Mouse (Mus musculus): ENCODE data around the gene Ptprm. TPM values are rescaled to one million over a fixed set of nuclear protein-coding genes. Genes with fewer than 3 reads are reported as not detected.
A peak's percentile ranks its signal among the peaks of the same experiment; 100 is the strongest.

The Ptprm gene
- polyA plus RNA-seq, 2 experiments = 15.8 to 21.8 TPM

- Histone ChIP-seq H3K9ac (ENCODE audit: low read depth, low read length, severe bottlenecking) (no peak overlapping the region), H3K9me3 (ENCODE audit: control insufficient read depth, low read length) (no peaks in the 10 kb centered on the region), H3K4me3 (replicated peaks; ENCODE audit: low read length) (no peak overlapping the region), H3K27me3 (ENCODE audit: control insufficient read depth, insufficient read depth, low read length) (no peaks in the 10 kb centered on the region), H3K4me2 (replicated peaks; ENCODE audit: low read depth, low read length, severe bottlenecking) (no peak overlapping the region), H3K4me1 (ENCODE audit: control insufficient read depth, insufficient read depth, low read length) (no peaks in the 10 kb centered on the region), H3K36me3 (ENCODE audit: control insufficient read depth, insufficient read depth, low read length) (no peaks in the 10 kb centered on the region), H3K27ac (replicated peaks; ENCODE audit: low read depth, low read length) (no peak overlapping the region)
- no peak for TF ChIP-seq POLR2A (IDR thresholded peaks at IDR 0.05; ENCODE audit: borderline replicate concordance, extremely low read depth, insufficient read depth, insufficient read length)
- no peak for DNase-seq (ENCODE audit: low spot score)
- no peak for ATAC-seq (ENCODE audit: low FRiP score, low read depth)
- 95% methylated on average over 6 of the region's 6 CpGs for WGBS
These were observed 7.9 kb upstream of the Ptprm start for GRCm38 (mm10) chr17:67362131-67362530.

- no peak overlapping the region for H3K4me2 ChIP-seq (replicated peaks; ENCODE audit: low read depth, low read length, severe bottlenecking)
- no peaks in the 10 kb centered on the region for H3K27me3 ChIP-seq (ENCODE audit: control insufficient read depth, insufficient read depth, low read length)
- no peak overlapping the region for H3K27ac ChIP-seq (replicated peaks; ENCODE audit: low read depth, low read length)
- WGBS = 5% methylated on average over 3 of the region's 3 CpGs
- DNase-seq (ENCODE audit: low spot score) = no peak
- no peaks in the 10 kb centered on the region for H3K9me3 ChIP-seq (ENCODE audit: control insufficient read depth, low read length)
- no peak for TF ChIP-seq POLR2A (IDR thresholded peaks at IDR 0.05; ENCODE audit: borderline replicate concordance, extremely low read depth, insufficient read depth, insufficient read length)
- H3K4me3 ChIP-seq (replicated peaks; ENCODE audit: low read length) = no peak overlapping the region
- no peaks in the 10 kb centered on the region for H3K4me1 ChIP-seq (ENCODE audit: control insufficient read depth, insufficient read depth, low read length)
- ATAC-seq (ENCODE audit: low FRiP score, low read depth) = no peak
- no peak overlapping the region for H3K9ac ChIP-seq (ENCODE audit: low read depth, low read length, severe bottlenecking)
- no peaks in the 10 kb centered on the region for H3K36me3 ChIP-seq (ENCODE audit: control insufficient read depth, insufficient read depth, low read length)
These were observed 6.3 kb upstream of the Ptprm start for GRCm38 (mm10) chr17:67360606-67361005.

GRCm38 (mm10) chr17:67359578-67359977 lies 5.3 kb upstream of the Ptprm start:
- H3K9me3 ChIP-seq (ENCODE audit: control insufficient read depth, low read length) = no peaks in the 10 kb centered on the region
- no peak for TF ChIP-seq POLR2A (IDR thresholded peaks at IDR 0.05; ENCODE audit: borderline replicate concordance, extremely low read depth, insufficient read depth, insufficient read length)
- H3K4me3 ChIP-seq (replicated peaks; ENCODE audit: low read length) = no peak overlapping the region
- no peaks in the 10 kb centered on the region for H3K27me3 ChIP-seq (ENCODE audit: control insufficient read depth, insufficient read depth, low read length)
- H3K36me3 ChIP-seq (ENCODE audit: control insufficient read depth, insufficient read depth, low read length) = no peaks in the 10 kb centered on the region
- H3K27ac ChIP-seq (replicated peaks; ENCODE audit: low read depth, low read length) = no peak overlapping the region
- no peak for DNase-seq (ENCODE audit: low spot score)
- H3K4me1 ChIP-seq (ENCODE audit: control insufficient read depth, insufficient read depth, low read length) = no peaks in the 10 kb centered on the region
- 92% methylated on average over 5 of the region's 5 CpGs for WGBS
- no peak overlapping the region for H3K9ac ChIP-seq (ENCODE audit: low read depth, low read length, severe bottlenecking)
- H3K4me2 ChIP-seq (replicated peaks; ENCODE audit: low read depth, low read length, severe bottlenecking) = no peak overlapping the region
- no peak for ATAC-seq (ENCODE audit: low FRiP score, low read depth)

- Histone ChIP-seq H3K9ac (ENCODE audit: low read depth, low read length, severe bottlenecking) (no peak overlapping the region), H3K4me1 (ENCODE audit: control insufficient read depth, insufficient read depth, low read length) (no peaks in the 10 kb centered on the region), H3K36me3 (ENCODE audit: control insufficient read depth, insufficient read depth, low read length) (no peaks in the 10 kb centered on the region), H3K4me3 (replicated peaks; ENCODE audit: low read length) (no peak overlapping the region), H3K27ac (replicated peaks; ENCODE audit: low read depth, low read length) (no peak overlapping the region), H3K27me3 (ENCODE audit: control insufficient read depth, insufficient read depth, low read length) (no peaks in the 10 kb centered on the region), H3K4me2 (replicated peaks; ENCODE audit: low read depth, low read length, severe bottlenecking) (no peak overlapping the region), H3K9me3 (ENCODE audit: control insufficient read depth, low read length) (no peaks in the 10 kb centered on the region)
- no peak for TF ChIP-seq POLR2A (IDR thresholded peaks at IDR 0.05; ENCODE audit: borderline replicate concordance, extremely low read depth, insufficient read depth, insufficient read length)
- ATAC-seq (ENCODE audit: low FRiP score, low read depth) = no peak
- DNase-seq (ENCODE audit: low spot score) = no peak
- 77% methylated on average over 7 of the region's 7 CpGs for WGBS
These were observed 4.3 kb upstream of the Ptprm start for GRCm38 (mm10) chr17:67358541-67358940.

- Histone ChIP-seq H3K4me2 (replicated peaks; ENCODE audit: low read depth, low read length, severe bottlenecking) (no peak overlapping the region), H3K27ac (replicated peaks; ENCODE audit: low read depth, low read length) (no peak overlapping the region), H3K36me3 (ENCODE audit: control insufficient read depth, insufficient read depth, low read length) (no peaks in the 10 kb centered on the region), H3K9me3 (ENCODE audit: control insufficient read depth, low read length) (no peaks in the 10 kb centered on the region), H3K4me1 (ENCODE audit: control insufficient read depth, insufficient read depth, low read length) (peaks cover 3% of the 10 kb centered on the region; the same call in 1 of the 2 replicates), H3K4me3 (replicated peaks; ENCODE audit: low read length) (no peak overlapping the region), H3K9ac (ENCODE audit: low read depth, low read length, severe bottlenecking) (no peak overlapping the region), H3K27me3 (ENCODE audit: control insufficient read depth, insufficient read depth, low read length) (no peaks in the 10 kb centered on the region)
- DNase-seq (ENCODE audit: low spot score) = no peak
- ATAC-seq (ENCODE audit: low FRiP score, low read depth) = no peak
- TF ChIP-seq POLR2A (IDR thresholded peaks at IDR 0.05; ENCODE audit: borderline replicate concordance, extremely low read depth, insufficient read depth, insufficient read length) = no peak
- 75% methylated on average over 4 of the region's 4 CpGs for WGBS
These were observed 2.9 kb upstream of the Ptprm start for GRCm38 (mm10) chr17:67357191-67357590.

- 24% methylated on average over 5 of the region's 5 CpGs for WGBS
- Histone ChIP-seq H3K27me3 (ENCODE audit: control insufficient read depth, insufficient read depth, low read length) (no peaks in the 10 kb centered on the region), H3K4me3 (replicated peaks; ENCODE audit: low read length) (no peak overlapping the region; the same call in 1 of the 2 replicates), H3K27ac (replicated peaks; ENCODE audit: low read depth, low read length) (no peak overlapping the region), H3K9ac (ENCODE audit: low read depth, low read length, severe bottlenecking) (no peak overlapping the region), H3K4me2 (replicated peaks; ENCODE audit: low read depth, low read length, severe bottlenecking) (peak overlapping the region; percentile 69), H3K4me1 (ENCODE audit: control insufficient read depth, insufficient read depth, low read length) (peaks cover 5% of the 10 kb centered on the region; the same call in 1 of the 2 replicates), H3K36me3 (ENCODE audit: control insufficient read depth, insufficient read depth, low read length) (no peaks in the 10 kb centered on the region), H3K9me3 (ENCODE audit: control insufficient read depth, low read length) (no peaks in the 10 kb centered on the region)
- no peak for TF ChIP-seq POLR2A (IDR thresholded peaks at IDR 0.05; ENCODE audit: borderline replicate concordance, extremely low read depth, insufficient read depth, insufficient read length)
- peak; percentile 15 for DNase-seq (ENCODE audit: low spot score)
- ATAC-seq (ENCODE audit: low FRiP score, low read depth) = no peak
These were observed 994 bp upstream of the Ptprm start for GRCm38 (mm10) chr17:67355251-67355650.

Data from limb, embryonic 14.5 days (tissue).